Mouse (Mus musculus): Measurements from ENCODE around the gene Wasf2.

DNA sequence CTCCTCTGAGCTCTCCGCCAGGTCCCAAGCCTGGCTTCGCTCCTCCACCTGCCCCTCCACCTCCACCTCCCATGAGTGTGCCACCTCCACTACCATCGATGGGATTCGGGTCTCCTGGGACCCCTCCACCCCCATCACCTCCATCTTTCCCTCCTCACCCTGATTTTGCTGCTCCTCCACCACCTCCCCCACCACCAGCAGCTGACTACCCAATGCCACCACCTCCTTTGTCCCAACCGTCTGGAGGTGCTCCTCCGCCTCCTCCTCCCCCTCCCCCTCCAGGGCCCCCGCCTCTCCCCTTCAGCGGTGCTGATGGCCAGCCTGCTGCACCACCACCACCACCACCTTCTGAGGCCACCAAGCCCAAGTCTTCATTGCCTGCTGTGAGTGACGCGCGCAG is 64.2 kb downstream of the Wasf2 start:
- TF ChIP-seq EP300 (IDR thresholded peaks at IDR 0.05; ENCODE audit: insufficient read depth, low read depth, low read length) (no peak), CTCF (IDR thresholded peaks at IDR 0.05) (no peak), POLR2A (IDR thresholded peaks at IDR 0.05; ENCODE audit: insufficient read depth, low read depth, low read length) (no peak)

All from heart, adult 2 months (tissue).